Mouse (Mus musculus) 3T3-L1 (cell line): ENCODE measurements around the gene Jaml.

ENCODE experiments used
- DNase-seq: peaks from one replicate; pipeline ENCODE4 v3.0.0-alpha.2; 2015; ENCODE audit warnings: low read depth, low spot score

The Jaml gene

DNA sequence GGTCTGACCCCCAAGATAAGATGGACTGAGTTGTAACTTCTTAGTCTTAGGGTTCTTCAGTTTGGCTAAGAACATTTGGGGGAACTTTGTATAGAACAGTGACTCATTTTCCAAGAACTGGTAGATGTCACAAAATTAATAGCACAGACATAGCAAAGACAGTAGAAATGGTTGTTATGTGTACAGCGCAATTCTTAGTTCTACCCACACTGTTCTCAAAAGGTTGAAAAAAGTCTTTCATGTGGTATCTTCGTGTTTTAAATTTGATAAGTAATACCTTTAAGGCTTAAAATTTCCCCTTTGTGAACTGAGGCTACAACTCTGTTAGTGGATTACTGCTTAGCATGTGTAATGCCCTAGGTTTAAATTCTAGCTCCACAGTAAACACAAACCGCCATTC, 4.1 kb downstream of the Jaml start:
- DNase-seq, result no peak

DNA sequence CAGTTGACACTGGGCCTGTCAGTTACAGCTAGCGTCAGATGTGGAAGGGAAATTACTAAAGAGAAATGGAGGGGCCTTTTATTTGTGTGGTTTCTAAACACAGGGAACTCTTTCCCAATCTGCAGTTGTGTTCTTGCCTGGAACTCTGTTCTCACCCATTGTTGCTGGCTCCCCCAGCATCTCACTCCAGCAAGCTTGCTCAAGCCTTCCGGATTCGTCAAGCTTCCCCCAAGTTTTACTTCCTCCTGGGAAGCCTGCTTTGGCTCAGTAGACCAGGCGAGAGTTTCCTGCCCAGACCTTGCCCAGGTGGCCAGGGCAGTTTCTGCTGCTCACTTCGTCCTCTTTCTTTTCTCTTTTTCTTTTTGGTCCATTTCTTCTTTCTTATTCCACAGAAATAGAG, 5.6 kb downstream of the Jaml start:
- DNase-seq, result no peak

DNA sequence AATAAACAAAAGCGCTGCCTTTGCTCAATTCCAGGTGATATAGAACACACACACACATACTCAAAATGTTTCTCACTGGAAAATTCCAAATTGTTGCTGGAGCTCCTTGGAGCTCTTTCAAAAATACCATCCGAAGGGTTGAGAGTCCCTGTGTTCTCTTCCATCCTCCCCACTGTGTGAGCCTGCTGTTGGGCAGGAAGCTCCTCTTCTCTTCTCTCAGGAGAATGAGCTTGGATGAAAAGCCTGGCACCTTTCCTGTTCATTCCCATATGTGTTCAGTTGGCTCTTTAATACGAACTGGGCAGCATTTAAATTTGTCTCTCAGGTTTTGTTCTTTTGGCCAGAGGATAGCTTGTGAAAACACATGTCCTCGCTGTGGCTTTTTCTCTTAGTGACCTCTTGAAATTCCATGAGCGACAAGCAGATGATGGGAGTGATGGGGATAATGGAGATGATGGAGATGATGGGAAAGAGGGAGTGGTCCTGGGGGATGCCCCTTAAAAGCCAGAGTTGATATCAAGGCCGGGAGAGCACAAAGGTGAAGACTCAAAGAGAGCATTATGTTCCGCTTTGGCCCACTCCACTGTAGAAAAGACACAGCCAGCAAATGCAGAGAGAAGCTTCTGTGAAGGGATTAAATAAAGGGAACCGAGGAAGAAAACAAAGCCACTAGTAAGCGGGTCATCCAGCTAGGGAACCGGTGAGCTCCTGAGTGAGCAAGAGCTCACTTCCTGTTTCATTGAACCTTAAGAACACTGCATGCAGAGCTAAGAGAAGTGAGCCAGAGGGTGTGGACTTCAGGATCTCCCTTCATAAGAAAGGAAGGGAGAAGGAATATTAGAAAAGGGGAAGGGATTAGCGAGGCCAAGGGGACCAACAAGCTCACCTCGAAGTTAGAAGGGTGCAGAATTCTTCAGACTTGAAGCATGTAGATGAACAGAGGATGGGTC, 7.0 kb downstream of the Jaml start:
- DNase-seq, result no peak

DNA sequence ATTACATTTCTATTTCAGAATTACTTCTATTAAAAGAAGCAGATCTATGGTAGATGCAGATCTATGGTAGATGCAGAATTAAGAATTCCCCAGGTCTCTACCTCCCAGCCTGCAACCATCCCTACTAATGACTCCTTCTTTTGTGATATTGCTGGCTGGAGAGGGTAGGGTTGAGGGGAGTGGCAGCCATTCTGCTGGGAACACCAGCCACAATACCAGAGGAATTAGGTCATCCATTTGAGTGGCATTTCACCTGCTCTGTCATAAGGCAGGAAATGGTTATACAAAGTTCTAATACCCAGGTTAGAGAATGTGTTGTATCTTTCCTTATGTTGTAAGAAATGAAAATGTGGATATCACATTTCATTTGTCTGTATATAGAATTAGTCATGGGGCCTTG, 9.1 kb downstream of the Jaml start:
- peak; percentile 10 for DNase-seq

DNA sequence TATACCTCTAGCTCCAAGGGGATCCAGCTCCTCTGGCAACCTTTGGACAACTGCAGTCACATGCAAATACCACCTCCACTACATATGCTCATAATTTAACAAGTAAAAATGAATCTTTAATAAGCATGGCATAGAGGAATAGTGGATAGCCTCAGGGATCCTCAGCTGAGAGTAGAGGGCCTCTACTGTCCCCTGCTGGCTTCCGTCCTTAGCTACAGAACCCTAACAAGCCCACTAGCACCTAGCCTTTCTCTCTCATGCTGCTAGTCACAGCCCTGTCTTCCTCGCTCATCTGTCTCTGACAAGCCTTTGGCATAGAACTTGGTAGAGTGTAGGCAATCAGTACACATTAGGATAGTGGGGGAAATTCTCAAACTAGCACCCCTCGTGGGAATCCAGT, 11.8 kb downstream of the Jaml start:
- no peak for DNase-seq

DNA sequence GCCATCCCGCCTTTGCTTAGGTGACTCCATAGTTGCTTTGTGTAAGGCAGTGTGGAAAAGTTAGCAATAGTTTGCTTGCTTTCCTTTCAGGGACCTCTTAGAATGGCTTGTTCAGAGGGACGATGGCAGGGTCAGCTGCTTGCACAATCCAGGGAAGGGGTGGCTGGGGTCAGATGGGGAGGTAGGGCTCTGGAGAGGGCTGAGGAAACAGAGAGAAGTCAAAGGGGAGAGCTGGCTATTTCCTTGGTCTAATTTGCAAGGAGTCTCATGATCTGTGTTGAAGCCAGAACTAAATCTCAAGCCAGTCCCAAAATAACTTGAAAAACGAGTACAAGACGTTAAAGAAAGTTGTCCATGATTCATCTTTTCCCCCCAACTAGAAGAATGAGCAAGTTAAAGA, 13.7 kb downstream of the Jaml start:
- no peak for DNase-seq

DNA sequence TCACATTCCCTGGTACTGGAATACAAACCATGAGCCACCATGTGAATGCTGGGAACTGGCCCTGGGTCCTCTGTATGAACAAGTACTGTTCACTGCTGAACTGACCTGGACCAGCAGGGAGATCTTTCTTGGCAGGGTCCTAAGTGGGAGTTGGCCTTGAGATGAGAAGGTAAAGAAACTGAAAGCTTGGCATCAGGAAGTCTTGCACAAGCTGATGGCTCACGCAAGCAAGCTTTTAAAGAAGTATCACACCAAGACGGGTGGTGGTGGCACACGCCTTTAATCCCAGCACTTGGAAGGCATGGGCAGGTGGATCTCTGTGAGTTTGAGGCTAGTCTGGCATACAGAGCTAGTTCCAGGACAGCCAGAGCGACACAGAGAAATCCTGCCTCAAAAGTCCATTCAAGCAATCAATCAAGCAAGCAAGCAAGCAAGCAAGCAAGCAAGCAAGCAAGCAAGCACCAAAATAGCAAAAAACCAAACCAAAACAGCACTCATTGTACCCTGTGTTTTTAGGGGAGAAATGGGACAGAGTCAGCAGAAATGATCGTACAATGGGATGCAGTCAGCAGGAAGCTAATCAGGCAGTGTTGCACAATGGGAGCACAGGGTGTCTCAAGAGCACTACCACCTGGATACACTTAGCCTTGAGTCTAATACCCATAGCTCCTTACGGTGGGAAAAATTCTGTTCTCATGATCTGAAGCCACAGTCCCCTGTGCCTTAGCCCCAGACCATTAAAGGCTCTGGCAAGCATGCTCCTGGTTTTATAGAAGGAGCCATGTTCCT, 16.4 kb downstream of the Jaml start:
- DNase-seq, result no peak

DNA sequence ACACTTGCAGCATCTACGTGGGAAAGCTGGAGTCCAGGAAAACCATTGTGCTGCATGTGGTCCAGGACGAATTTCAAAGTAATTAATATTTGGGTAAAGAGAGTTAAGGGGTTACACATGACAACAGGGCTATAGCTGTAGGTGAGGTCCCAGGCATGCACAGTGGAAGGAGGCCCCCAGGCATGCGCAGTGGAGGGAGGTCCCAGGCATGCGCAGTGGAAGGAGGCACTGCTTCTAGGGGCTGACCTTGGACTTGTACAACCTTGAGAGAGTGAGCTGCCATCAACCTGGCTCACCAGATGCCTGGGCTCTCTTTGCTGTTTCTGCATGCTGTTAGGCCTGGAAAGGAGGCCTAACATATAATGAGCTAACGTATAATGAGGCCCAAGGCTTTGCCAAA, 18.9 kb downstream of the Jaml start:
- DNase-seq, result no peak

DNA sequence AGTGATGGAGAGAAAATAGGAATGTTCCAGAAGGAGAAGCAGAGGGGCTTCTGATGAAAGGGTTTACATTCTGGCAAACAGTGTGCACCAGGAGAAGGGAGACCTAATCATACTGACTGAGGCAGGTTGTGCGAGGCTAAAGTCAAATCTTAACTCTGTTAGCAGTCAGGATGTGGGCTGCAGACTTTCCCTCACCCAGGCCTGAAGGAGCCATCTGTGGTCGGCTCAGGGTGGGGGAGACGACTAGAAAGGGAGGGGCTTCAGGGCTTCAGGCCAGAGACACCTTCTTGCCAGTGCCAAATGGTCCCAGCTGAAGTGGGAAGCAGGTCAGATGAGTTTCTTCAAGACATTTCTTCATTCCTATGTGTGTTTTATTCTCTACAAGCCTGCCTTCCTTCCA, 19.4 kb downstream of the Jaml start:
- no peak for DNase-seq

DNA sequence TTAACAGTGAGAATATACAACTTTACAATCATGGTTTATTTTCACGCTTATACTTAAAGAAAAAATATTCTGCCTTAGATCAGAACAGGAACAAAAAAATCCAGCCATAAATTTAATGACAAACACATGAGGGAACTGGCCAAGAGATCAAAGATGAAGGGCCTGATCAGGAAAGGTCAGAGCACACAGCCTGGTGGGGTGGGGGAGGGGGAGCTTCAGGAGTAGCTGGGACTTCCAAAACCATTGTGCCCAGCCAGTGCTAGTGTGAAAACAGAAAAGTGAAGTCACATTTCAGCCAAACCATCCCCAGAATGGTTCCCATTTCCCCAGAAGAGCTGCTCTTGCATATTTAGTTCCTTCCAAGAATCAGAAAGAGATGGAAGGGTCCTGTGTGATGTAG, 23.5 kb downstream of the Jaml start:
- no peak for DNase-seq

DNA sequence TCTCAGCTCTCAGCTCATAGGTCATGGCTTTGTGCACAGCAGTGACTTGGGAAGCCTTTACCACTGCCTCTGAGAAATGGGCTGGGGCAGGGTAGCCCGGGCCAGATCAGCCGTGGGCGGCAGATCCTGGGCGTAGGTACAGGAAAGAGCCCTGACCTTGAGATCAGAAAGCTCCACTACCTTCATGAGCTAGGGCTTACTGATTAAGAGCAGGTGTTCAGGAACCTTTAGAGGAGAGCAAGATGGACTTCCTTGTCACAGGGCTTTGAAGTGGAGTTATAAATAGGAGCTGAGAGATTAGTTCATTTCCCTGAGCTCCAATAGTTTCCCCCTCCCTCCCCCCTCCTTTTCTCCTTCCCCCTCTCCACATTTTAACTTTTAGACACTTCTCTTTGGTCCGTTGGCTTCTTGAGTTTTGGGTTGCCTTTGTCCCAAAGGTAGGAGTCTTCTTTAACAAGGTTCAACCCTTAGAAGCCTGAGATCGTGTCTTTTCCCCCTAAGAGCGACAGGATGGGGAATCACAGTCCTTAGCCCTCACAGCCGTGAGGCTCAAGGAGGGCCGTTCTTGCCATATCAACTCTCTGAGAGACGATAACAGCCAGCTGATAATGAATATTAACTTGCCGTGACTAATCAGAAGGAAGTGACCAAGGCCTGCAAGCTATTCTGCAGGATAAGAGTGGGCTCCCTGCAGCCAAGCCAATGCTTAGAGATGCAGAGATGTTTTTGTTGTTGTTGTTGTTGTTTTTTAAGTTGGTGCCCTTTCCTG, 24.4 kb downstream of the Jaml start:
- no peak for DNase-seq

DNA sequence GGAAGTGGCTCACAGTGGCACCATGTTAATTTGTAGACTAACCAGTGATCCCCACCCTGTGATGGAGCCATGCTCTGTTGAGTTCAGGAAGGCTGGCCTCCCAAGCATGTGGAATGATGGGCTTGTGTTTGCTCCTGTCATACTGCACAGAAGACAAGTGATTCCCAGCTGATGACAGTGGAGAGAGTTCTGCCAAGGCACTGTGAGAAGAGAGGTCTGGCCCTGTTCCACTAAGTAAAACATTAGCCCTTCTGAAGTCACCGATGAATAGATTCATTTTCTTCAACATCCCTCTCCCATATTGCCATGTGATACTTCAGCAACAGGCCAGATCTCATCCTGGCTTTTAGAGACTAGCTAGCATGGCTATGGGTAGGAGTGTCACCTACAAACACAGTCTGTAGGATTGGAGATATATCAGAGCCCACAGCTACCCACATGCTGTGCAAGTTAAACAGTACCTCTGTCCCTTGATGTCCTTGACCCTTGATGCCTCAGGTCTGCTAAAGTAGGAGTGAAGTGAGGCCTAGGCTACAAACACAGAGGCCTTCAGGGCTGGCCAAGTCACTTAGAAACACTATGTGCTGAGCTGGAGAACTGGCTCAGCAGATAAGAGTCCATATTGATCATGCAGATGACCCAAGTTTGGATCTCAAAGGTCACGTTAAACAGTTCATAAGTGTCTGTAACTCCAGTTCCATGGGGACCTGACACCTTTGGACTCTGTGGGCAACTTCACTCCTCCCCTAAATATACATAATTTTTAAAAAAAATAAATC, 26.8 kb downstream of the Jaml start:
- DNase-seq, result no peak

DNA sequence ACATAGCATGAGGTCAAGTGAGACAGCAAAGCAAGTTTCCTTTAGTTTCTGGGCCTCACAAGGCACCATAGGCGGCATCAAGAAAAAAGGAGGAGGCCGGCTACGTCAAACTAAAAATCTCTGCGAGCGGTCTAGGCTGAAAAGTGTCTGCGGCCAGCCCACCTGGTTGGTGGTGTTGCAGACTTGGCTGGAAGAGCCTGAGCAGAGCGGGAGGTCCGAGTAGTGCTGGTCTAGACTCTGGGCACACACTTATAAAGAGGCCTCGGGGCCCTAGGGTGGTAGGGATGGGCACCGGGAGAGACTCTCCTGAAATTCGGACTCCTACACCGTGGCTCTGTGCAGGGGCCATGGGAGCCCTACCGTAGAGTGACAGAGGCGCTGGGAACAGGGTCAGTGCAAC, 36.7 kb downstream of the Jaml start:
- DNase-seq, result no peak

DNA sequence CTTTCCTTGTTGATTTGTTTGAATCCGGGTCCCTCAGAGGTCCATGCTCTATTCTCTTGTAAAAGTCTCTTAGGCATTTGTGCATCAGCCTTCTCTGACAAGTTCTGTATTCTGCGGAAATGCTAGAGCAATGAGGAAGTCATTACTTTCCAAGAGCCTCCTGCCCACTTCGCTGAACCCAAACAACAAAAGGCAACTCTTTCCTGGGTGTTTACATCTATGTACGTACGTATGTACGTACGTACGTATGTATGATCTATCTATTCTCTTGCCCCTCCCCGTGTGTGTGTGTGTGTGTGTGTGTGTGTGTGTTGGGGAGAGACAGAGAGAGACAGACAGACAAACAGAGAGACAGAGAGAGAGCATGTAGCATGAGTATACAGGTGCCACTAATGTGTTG, 37.8 kb downstream of the Jaml start:
- DNase-seq, result no peak

DNA sequence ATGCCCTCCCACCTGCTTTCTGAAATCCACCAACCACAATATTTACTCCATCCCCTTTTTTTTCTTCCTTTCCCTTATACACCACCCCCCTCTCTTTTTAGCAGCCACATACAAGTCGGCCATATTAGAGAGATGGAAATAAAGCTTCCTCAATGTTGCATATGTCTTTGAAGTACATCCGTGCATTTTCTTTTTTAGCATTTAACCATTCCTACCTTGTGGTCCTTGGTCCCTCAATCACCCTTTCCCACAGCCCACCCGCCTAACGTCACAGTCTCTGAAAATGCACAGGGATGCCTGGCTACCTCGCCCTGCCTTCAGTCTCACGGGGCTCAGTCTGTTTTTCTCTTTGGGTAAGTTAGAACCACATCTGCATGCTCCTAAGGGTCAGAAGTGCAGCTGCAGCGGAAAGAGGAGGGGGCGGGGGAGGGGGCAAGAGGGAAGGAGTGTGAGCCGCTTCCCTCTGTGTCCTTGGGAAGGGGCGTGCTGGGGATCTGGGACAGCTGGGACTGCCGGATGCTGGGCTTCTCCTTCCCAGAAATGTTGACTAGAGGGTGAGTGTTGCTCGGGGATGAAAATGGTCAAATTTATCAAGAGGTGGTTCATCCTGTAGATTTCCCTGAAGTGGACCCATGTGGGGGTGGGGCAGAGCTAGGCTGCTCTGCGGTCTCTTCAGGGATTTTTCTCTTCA, 38.9 kb downstream of the Jaml start, which contains the start of gene Scn2b:
Scn2b (plus strand) TSS at position 42 of the 691 bp plus-strand sequence.
- no peak for DNase-seq

DNA sequence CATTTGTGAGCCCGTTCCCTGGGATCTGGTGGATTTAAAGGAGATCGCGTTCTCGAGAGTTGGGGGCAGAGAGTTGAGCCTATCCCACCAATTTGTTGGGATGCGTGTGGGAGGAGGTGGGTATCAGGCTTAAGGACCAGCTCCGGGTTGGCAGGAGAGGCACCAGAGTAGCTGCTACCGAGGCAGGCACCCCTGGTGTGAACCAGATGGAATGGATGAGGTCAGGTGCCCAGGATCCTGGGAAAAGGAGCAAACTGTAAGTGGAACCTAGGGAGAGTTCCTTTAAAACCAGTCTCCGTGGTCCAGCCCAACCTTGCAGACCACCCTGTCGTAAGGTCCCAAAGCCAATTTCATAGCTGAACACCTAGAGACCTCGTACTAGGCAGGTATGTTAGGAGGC, 39.6 kb downstream of the Jaml start:
- no peak for DNase-seq

DNA sequence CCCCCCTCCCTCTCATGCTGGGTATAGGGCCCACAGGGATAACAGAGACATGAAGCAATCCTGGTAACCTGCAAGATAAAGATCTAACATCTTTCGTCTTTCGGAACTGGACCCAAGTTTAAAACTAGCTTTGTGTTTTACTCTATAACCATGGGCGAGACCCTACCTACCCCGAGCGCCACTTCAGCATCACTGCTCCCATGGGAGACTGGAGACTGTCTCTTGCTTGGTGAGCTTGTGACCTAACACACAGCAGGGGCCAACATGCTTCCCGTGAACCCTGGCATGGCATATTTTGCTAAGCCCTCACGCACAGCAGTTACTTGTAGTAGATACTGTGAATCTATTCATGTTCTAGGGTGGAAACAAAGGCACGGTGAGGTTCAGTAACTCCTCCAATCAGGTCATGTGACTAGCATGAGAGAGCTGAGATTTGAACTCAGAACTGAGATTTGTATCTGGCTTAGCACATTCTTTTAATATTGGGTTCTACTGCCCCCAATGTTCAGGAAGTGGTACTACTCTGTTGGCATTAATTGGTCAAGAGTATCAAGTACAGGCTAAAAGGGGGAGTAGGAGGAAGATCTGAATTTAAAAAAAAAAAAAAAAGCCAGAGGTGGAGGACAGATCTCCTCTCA, 40.5 kb downstream of the Jaml start:
- no peak for DNase-seq

DNA sequence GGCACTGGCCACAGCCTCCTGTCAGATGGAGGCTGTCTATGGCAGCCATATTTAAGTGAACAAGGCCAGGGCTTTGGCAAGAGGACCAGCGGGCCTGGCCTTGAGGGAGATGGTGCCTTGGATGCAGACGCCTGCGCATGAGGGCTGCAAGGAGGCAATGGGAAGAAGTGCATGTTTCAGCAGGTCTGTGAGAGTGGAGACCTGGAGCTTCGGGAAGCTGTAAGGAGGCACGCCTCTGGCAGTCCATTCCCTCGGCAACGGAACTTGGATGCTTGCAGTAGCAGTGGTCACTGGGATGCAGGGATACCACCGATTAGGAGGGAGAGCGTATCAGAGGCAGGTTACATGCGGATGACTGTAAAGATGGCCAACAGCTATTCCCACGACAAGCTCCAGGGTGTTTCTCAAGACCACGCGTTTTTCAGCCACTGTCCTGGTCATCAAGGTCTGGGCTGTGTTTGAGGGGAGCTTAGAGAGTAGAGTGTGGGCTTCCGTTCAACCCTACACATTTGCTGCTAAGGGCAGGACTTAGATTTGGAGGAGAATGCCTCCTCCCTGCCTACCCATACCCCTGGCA, 41.1 kb downstream of the Jaml start:
- DNase-seq, result no peak

DNA sequence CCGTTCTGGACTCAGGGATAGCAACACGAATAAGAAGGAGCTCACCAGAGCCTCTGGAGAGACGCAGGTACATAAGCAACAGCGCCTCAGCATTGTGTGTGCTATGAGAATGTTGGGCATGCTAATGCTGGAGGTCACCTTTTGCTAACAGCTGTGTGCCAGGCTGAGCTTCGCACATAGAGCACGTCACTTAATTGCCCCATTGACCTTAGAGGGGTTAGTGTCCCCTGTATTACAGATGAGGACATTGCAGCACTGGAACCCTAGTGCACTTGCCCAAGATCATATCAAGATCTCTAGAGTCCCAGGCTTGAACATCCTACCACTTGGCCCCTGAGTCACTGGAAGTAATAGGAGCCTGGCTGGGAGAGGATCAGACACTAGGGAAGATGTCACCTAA, 41.6 kb downstream of the Jaml start:
- DNase-seq, result no peak

DNA sequence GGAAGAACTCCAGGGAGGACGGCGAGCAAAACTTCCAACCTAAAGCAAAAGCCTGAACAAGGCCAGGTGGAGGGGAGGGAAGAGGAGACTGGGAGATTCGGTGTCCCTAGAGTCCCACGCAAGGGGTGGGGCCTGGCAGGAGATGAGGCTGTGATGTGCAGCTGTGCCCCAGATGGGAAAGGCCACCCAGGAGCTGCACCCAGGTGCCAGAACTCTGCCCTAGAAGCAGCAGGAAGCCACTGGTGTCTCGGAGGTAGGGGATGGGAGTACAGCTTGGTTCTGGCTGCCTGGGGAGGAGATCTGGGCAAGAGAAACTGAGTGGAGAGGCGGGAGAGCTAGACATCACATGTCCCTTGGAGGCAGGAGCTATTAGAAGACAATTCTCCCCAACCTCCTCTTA, 42.0 kb downstream of the Jaml start:
- no peak for DNase-seq
